Comparison of ENCODE assay signal across 24 mouse cellular contexts in the genomic region with DNA sequence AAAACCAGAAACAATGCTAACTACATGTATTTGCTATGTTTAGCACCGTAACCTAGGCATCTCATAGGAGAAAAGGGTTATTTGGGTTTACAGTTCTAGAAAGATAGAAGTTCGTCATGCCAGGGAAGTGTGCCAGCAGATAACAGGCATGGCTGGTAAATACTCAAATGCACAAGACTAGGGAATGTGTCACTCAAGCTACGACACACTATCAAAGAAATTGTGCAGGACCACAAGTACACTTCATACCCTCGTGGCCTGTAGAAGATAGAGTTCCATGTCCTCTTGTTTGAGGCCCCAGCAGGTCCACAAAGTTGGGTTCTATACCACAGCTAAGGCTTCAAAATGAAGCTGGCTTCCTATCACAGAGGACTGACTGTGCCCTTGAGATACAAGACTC.
A peak's percentile ranks its signal among the peaks of the same experiment; 100 is the strongest.
DNase-seq lines count a peak whose midpoint lies in the region; ATAC-seq and TF ChIP-seq lines count a peak whose summit lies in the region.
"Had no signal": no experiment of that assay in that cellular context is flagged by ENCODE, and none has a peak within 500 bp of the region (broad histone marks: within the 10 kb centered on the region; RNA-seq: fewer than 3 reads in every experiment).

No protein-coding gene starts in this region.

- H3K9ac ChIP-seq in heart, embryonic 16.5 days (ENCODE audit: low read length): no peak overlapping the region
- H3K9ac ChIP-seq in liver, adult 2 months (ENCODE audit: low read depth, low read length): no peak overlapping the region
- H3K9ac ChIP-seq: embryonic facial prominence, embryonic 12.5 days; forebrain, embryonic 13.5 days; forebrain, embryonic 15.5 days had no signal

- no peaks in the 10 kb centered on the region for H3K36me3 ChIP-seq in heart, embryonic 16.5 days (ENCODE audit: control insufficient read depth, insufficient read depth)
- no peaks in the 10 kb centered on the region for H3K36me3 ChIP-seq in liver, adult 2 months (ENCODE audit: control insufficient read depth, insufficient read depth, low read length)
- H3K36me3 ChIP-seq: embryonic facial prominence, embryonic 10.5 days; embryonic facial prominence, embryonic 12.5 days; forebrain, embryonic 15.5 days; G1E had no signal

- no peak overlapping the region for H3K4me2 ChIP-seq in heart, embryonic 16.5 days (ENCODE audit: low read depth, low read length)
- H3K4me2 ChIP-seq: embryonic facial prominence, embryonic 12.5 days; forebrain, embryonic 13.5 days; forebrain, embryonic 15.5 days had no signal

- DNase-seq in heart, adult 8-10 months (ENCODE audit: low spot score): no peak
- peak; percentile 2 to 9 for DNase-seq in heart, postnatal 10 days
- no peak for DNase-seq in heart, adult 9 months (ENCODE audit: low spot score in 2 of 2)
- peak; percentile 48 for DNase-seq in liver, adult 2 months (ENCODE audit: extremely low read depth, low read depth, low spot score)
- no peak for DNase-seq in liver
- DNase-seq: adrenal gland, adult 8-10 months; adrenal gland, postnatal 14 days; adrenal gland, postnatal 36 days; B cell, adult 2 months; cerebellum, adult 11-12 months; cerebellum, adult 2 months; cerebellum, adult 9-10 months; cerebellum, postnatal 10 days; cerebellum, postnatal 25 days had no signal

- TF ChIP-seq POLR2A in liver, adult 2 months (IDR thresholded peaks at IDR 0.05; ENCODE audit: extremely low read depth, insufficient read depth, low read length): no peak

- no peaks in the 10 kb centered on the region for H3K4me1 ChIP-seq in heart, embryonic 16.5 days (ENCODE audit: control insufficient read depth, insufficient read depth, low read length)
- H3K4me1 ChIP-seq in liver, adult 2 months (ENCODE audit: control insufficient read depth, insufficient read depth, low read length): no peaks in the 10 kb centered on the region
- H3K4me1 ChIP-seq: embryonic facial prominence, embryonic 12.5 days; forebrain, embryonic 13.5 days; forebrain, embryonic 15.5 days had no signal

- no peaks in the 10 kb centered on the region for H3K27me3 ChIP-seq in heart, embryonic 16.5 days (ENCODE audit: control insufficient read depth, insufficient read depth, low read length)
- H3K27me3 ChIP-seq in liver, adult 2 months (ENCODE audit: control insufficient read depth, insufficient read depth, low read length): no peaks in the 10 kb centered on the region
- H3K27me3 ChIP-seq: CH12.LX; embryonic facial prominence, embryonic 12.5 days; forebrain, embryonic 13.5 days; forebrain, embryonic 15.5 days; Patski had no signal

- no peaks in the 10 kb centered on the region for H3K79me2 ChIP-seq in liver, adult 2 months (ENCODE audit: control insufficient read depth, insufficient read depth, low read length)

- H3K4me3 ChIP-seq in heart, embryonic 16.5 days (ENCODE audit: low read length): no peak overlapping the region
- H3K4me3 ChIP-seq in liver, adult 2 months (ENCODE audit: insufficient read depth, low read depth, low read length): no peak overlapping the region
- H3K4me3 ChIP-seq: embryonic facial prominence, embryonic 10.5 days; embryonic facial prominence, embryonic 12.5 days; forebrain, embryonic 13.5 days; forebrain, embryonic 15.5 days had no signal

- peak; percentile 60; the same call in 1 of the 2 replicates for ATAC-seq in heart, embryonic 16.5 days (replicated peaks; ENCODE audit: extremely low read depth, insufficient read depth, low FRiP score)
- ATAC-seq: activated CD4-positive, CD25-positive, alpha-beta regulatory T cell, adult 4 months; CD4-positive, CD25-positive, alpha-beta regulatory T cell, adult 4 months; forebrain, embryonic 13.5 days; forebrain, embryonic 15.5 days; Patski had no signal

- no peak overlapping the region for H3K27ac ChIP-seq in heart, embryonic 16.5 days (ENCODE audit: low read length)
- no peak overlapping the region for H3K27ac ChIP-seq in liver, adult 2 months (replicated peaks; ENCODE audit: insufficient read depth, low read depth, low read length)
- H3K27ac ChIP-seq: embryonic facial prominence, embryonic 10.5 days; embryonic facial prominence, embryonic 12.5 days; forebrain, embryonic 13.5 days; forebrain, embryonic 15.5 days had no signal

- no peak for TF ChIP-seq CTCF in liver, adult 2 months (IDR thresholded peaks at IDR 0.05; ENCODE audit: low read depth, low read length)

- H3K9me3 ChIP-seq in heart, embryonic 16.5 days (replicated peaks; ENCODE audit: control insufficient read depth, low read length): no peaks in the 10 kb centered on the region
- H3K9me3 ChIP-seq: embryonic facial prominence, embryonic 10.5 days; embryonic facial prominence, embryonic 12.5 days; forebrain, embryonic 13.5 days; forebrain, embryonic 15.5 days; G1E had no signal

- 30% methylated on average over 4 of the region's 4 CpGs for WGBS in heart, embryonic 16.5 days
- WGBS in liver, adult 2 months: 54% methylated on average over 4 of the region's 4 CpGs

- intact Hi-C loops in heart, postnatal 10 days (cut with DNase I): no loop called here

Comparison
In these comparisons a context has a peak if more than half of its experiments do, and no peak if none do; other contexts are left out.
1. DNase-seq: peak in heart, postnatal 10 days (2 of 2) and liver, adult 2 months (single experiment); none in heart, adult 8-10 months (single experiment), heart, adult 9 months (0 of 2) and liver (single experiment).